Mouse (Mus musculus) limb, embryonic 15.5 days (tissue): ENCODE results near the gene Pkp4. TPM values are rescaled to one million over a fixed set of nuclear protein-coding genes. Genes with fewer than 3 reads are reported as not detected.

Experiments used
- ATAC-seq: fragments of 200-750 bp; cut with Nextera tagmentation; 2 replicates; pipeline ENCODE4 v1.8.0; 2017; ENCODE audit warnings: low read depth, moderate TSS enrichment; ENCODE audit not compliant: insufficient number of reproducible peaks, low FRiP score, low TSS enrichment
- H3K27ac ChIP-seq: fragments of 300-500 bp; sonication (generic); 2 replicates; pipeline ENCODE4 v1.5.1; 2015; ENCODE audit warnings: moderate library complexity, mild to moderate bottlenecking, inconsistent platforms
- H3K27me3 ChIP-seq: fragments of 300-500 bp; sonication (generic); 2 replicates; pipeline ENCODE4 v1.6.1; 2015; ENCODE audit warnings: inconsistent platforms
- H3K36me3 ChIP-seq: fragments of 300-500 bp; sonication (generic); 2 replicates; pipeline ENCODE4 v1.6.1; 2015; ENCODE audit warnings: inconsistent platforms
- H3K4me1 ChIP-seq: fragments of 300-500 bp; sonication (generic); 2 replicates; pipeline ENCODE4 v1.6.1; 2015; ENCODE audit warnings: inconsistent platforms
- H3K4me2 ChIP-seq: fragments of 300-500 bp; sonication (generic); 2 replicates; pipeline ENCODE4 v1.6.1; 2015; ENCODE audit warnings: mild to moderate bottlenecking, inconsistent platforms
- H3K4me3 ChIP-seq: fragments of 300-500 bp; sonication (generic); 2 replicates; pipeline ENCODE4 v1.5.1; 2015; ENCODE audit warnings: mild to moderate bottlenecking, inconsistent platforms
- H3K9ac ChIP-seq: fragments of 300-500 bp; sonication (generic); 2 replicates; pipeline ENCODE4 v1.6.1; 2015; ENCODE audit warnings: inconsistent platforms
- H3K9me3 ChIP-seq: fragments of 300-500 bp; sonication (generic); 2 replicates; pipeline ENCODE4 v1.6.1; 2016; ENCODE audit warnings: inconsistent platforms
- WGBS: fragments of 180-500 bp; shearing (Covaris S2); methylation state at CpG from one replicate; pipeline ENCODE4 v1.1.7; 2015; 5-methylcytosine and 5-hydroxymethylcytosine counted together
- polyA plus RNA-seq: library from polyadenylated mRNA; unstranded; fragments of >200 nt; fragmentation: Nextera tagmentation; extraction: Ambion mirVana; gene quantifications from 2 replicates; pipeline ENCODE4 v1.2.1, GENCODE M21; 2015

Gene Pkp4
- polyA plus RNA-seq, 1 experiment from 2014 or later, result 23.4 TPM

GRCm38 (mm10) chr2:59248806-59249205 lies 88.2 kb downstream of the Pkp4 start:
- no peaks in the 10 kb centered on the region for H3K36me3 ChIP-seq
- no peak overlapping the region for H3K27ac ChIP-seq
- H3K4me1 ChIP-seq, result no peaks in the 10 kb centered on the region
- H3K4me3 ChIP-seq, result no peak overlapping the region
- H3K4me2 ChIP-seq, result no peak overlapping the region
- no peak for ATAC-seq
- H3K27me3 ChIP-seq, result no peaks in the 10 kb centered on the region
- 83% methylated on average over 3 of the region's 3 CpGs for WGBS
- no peaks in the 10 kb centered on the region for H3K9me3 ChIP-seq
- H3K9ac ChIP-seq, result no peak overlapping the region

GRCm38 (mm10) chr2:59252818-59253217 lies 92.2 kb downstream of the Pkp4 start:
- Histone ChIP-seq H3K4me3 (no peak overlapping the region), H3K36me3 (no peaks in the 10 kb centered on the region), H3K27ac (no peak overlapping the region), H3K4me2 (no peak overlapping the region), H3K4me1 (no peaks in the 10 kb centered on the region; the same call in 1 of the 2 replicates), H3K27me3 (no peaks in the 10 kb centered on the region), H3K9ac (no peak overlapping the region), H3K9me3 (no peaks in the 10 kb centered on the region)
- no peak for ATAC-seq

- H3K36me3 ChIP-seq, result no peaks in the 10 kb centered on the region
- ATAC-seq, result no peak
- 90% methylated on average over 3 of the region's 3 CpGs for WGBS
- no peaks in the 10 kb centered on the region for H3K27me3 ChIP-seq
- H3K9ac ChIP-seq, result no peak overlapping the region
- no peak overlapping the region for H3K4me3 ChIP-seq
- no peak overlapping the region; the same call in 1 of the 2 replicates for H3K27ac ChIP-seq
- H3K4me1 ChIP-seq, result no peaks in the 10 kb centered on the region; the same call in 1 of the 2 replicates
- H3K9me3 ChIP-seq, result no peaks in the 10 kb centered on the region
- no peak overlapping the region for H3K4me2 ChIP-seq
Measured at GRCm38 (mm10) chr2:59253435-59253834, 92.8 kb downstream of the Pkp4 start.

- 81% methylated on average over 6 of the region's 6 CpGs for WGBS
- Histone ChIP-seq H3K4me3 (no peak overlapping the region), H3K9ac (no peak overlapping the region), H3K27me3 (no peaks in the 10 kb centered on the region), H3K9me3 (no peaks in the 10 kb centered on the region), H3K36me3 (no peaks in the 10 kb centered on the region), H3K4me1 (peaks cover 3% of the 10 kb centered on the region; the same call in 1 of the 2 replicates), H3K27ac (no peak overlapping the region), H3K4me2 (no peak overlapping the region)
- no peak for ATAC-seq
Measured at GRCm38 (mm10) chr2:59258821-59259231, 98.2 kb downstream of the Pkp4 start.

GRCm38 (mm10) chr2:59259346-59259745 lies 98.7 kb downstream of the Pkp4 start:
- peaks cover 3% of the 10 kb centered on the region; the same call in 1 of the 2 replicates for H3K4me1 ChIP-seq
- no peaks in the 10 kb centered on the region for H3K36me3 ChIP-seq
- H3K4me3 ChIP-seq, result no peak overlapping the region
- H3K27ac ChIP-seq, result no peak overlapping the region
- H3K27me3 ChIP-seq, result no peaks in the 10 kb centered on the region
- H3K9ac ChIP-seq, result no peak overlapping the region
- no peaks in the 10 kb centered on the region for H3K9me3 ChIP-seq
- no peak overlapping the region for H3K4me2 ChIP-seq
- 89% methylated on average over 6 of the region's 6 CpGs for WGBS
- ATAC-seq, result no peak

- H3K27ac ChIP-seq, result no peak overlapping the region
- no peak overlapping the region for H3K4me2 ChIP-seq
- WGBS, result 83% methylated on average over 2 of the region's 2 CpGs
- H3K36me3 ChIP-seq, result no peaks in the 10 kb centered on the region
- no peaks in the 10 kb centered on the region for H3K9me3 ChIP-seq
- no peaks in the 10 kb centered on the region for H3K27me3 ChIP-seq
- no peak overlapping the region for H3K9ac ChIP-seq
- H3K4me3 ChIP-seq, result no peak overlapping the region
- H3K4me1 ChIP-seq, result 0 out of 2 replicates have a peak, but pooled peaks cover 3% of the 10 kb centered on the region
- no peak for ATAC-seq
Measured at GRCm38 (mm10) chr2:59261203-59261602, 100.6 kb downstream of the Pkp4 start.

- Histone ChIP-seq H3K4me1 (no peaks in the 10 kb centered on the region), H3K4me3 (no peak overlapping the region), H3K9me3 (no peaks in the 10 kb centered on the region), H3K36me3 (no peaks in the 10 kb centered on the region), H3K9ac (no peak overlapping the region), H3K27me3 (no peaks in the 10 kb centered on the region), H3K4me2 (no peak overlapping the region), H3K27ac (no peak overlapping the region)
- WGBS, result 81% methylated on average over 14 of the region's 14 CpGs
- ATAC-seq, result no peak
Measured at GRCm38 (mm10) chr2:59266428-59266827, 105.8 kb downstream of the Pkp4 start.

- no peak overlapping the region for H3K4me2 ChIP-seq
- no peak overlapping the region for H3K4me3 ChIP-seq
- no peaks in the 10 kb centered on the region for H3K27me3 ChIP-seq
- H3K9ac ChIP-seq, result no peak overlapping the region
- no peaks in the 10 kb centered on the region for H3K36me3 ChIP-seq
- no peaks in the 10 kb centered on the region for H3K4me1 ChIP-seq
- 79% methylated on average over 8 of the region's 8 CpGs for WGBS
- ATAC-seq, result no peak
- H3K27ac ChIP-seq, result no peak overlapping the region
- no peaks in the 10 kb centered on the region for H3K9me3 ChIP-seq
Measured at GRCm38 (mm10) chr2:59271835-59272234, 111.2 kb downstream of the Pkp4 start.

- Histone ChIP-seq H3K36me3 (no peaks in the 10 kb centered on the region), H3K9ac (no peak overlapping the region), H3K9me3 (no peaks in the 10 kb centered on the region), H3K27me3 (no peaks in the 10 kb centered on the region), H3K27ac (no peak overlapping the region), H3K4me1 (no peaks in the 10 kb centered on the region), H3K4me2 (no peak overlapping the region), H3K4me3 (no peak overlapping the region)
- ATAC-seq, result no peak
- WGBS, result 60% methylated on average over 6 of the region's 6 CpGs
Measured at GRCm38 (mm10) chr2:59272713-59273112, 112.1 kb downstream of the Pkp4 start.

- WGBS, result 80% methylated on average over 7 of the region's 7 CpGs
Measured at GRCm38 (mm10) chr2:59280914-59281562, 120.4 kb downstream of the Pkp4 start.

GRCm38 (mm10) chr2:59282966-59283365 lies 122.3 kb downstream of the Pkp4 start:
- 96% methylated on average over 6 of the region's 6 CpGs for WGBS

More at GRCm38 (mm10) chr2:59280914-59281562, 120.4 kb downstream of the Pkp4 start:
- no peaks in the 10 kb centered on the region for H3K27me3 ChIP-seq
- no peak overlapping the region for H3K27ac ChIP-seq
- H3K36me3 ChIP-seq, result no peaks in the 10 kb centered on the region
- H3K9ac ChIP-seq, result no peak overlapping the region
- no peak overlapping the region for H3K4me3 ChIP-seq
- no peaks in the 10 kb centered on the region for H3K9me3 ChIP-seq
- no peak for ATAC-seq
- H3K4me1 ChIP-seq, result peaks cover 4% of the 10 kb centered on the region; the same call in 1 of the 2 replicates
- H3K4me2 ChIP-seq, result no peak overlapping the region

GRCm38 (mm10) chr2:59284216-59284615 lies 123.6 kb downstream of the Pkp4 start:
- ATAC-seq, result no peak
- no peak overlapping the region for H3K9ac ChIP-seq
- H3K9me3 ChIP-seq, result no peaks in the 10 kb centered on the region
- H3K4me1 ChIP-seq, result peaks cover 8% of the 10 kb centered on the region
- H3K36me3 ChIP-seq, result no peaks in the 10 kb centered on the region
- H3K4me3 ChIP-seq, result no peak overlapping the region
- H3K27ac ChIP-seq, result no peak overlapping the region
- H3K4me2 ChIP-seq, result no peak overlapping the region
- H3K27me3 ChIP-seq, result no peaks in the 10 kb centered on the region
- 93% methylated on average over 5 of the region's 5 CpGs for WGBS

More at GRCm38 (mm10) chr2:59282966-59283365, 122.3 kb downstream of the Pkp4 start:
- H3K9ac ChIP-seq, result no peak overlapping the region
- H3K36me3 ChIP-seq, result no peaks in the 10 kb centered on the region
- H3K4me3 ChIP-seq, result no peak overlapping the region
- no peak overlapping the region for H3K27ac ChIP-seq
- H3K4me1 ChIP-seq, result peaks cover 8% of the 10 kb centered on the region
- H3K9me3 ChIP-seq, result no peaks in the 10 kb centered on the region
- no peaks in the 10 kb centered on the region for H3K27me3 ChIP-seq
- no peak for ATAC-seq
- no peak overlapping the region for H3K4me2 ChIP-seq
